Mouse (Mus musculus): ENCODE measurements around the gene Oxct1.

DNA sequence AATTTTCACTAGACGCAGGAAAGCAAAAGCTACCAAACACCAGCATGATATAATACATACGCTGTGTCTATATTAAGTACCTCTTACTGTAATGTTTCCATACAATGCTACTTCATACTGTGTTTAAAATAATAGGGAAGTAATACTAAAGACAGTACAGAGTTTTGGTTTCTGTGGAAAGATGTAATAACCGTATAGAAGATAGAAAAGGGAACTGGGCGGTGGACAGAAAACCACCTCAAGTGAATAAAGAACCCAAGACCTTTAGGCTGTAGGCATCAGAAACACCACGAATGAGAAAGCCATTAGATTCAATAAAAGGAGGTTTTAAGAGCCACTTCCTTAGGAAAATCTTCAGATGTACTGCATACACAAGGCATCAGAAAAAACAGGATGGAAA lies 43.5 kb upstream of the Oxct1 start:
- TF ChIP-seq POLR2A (IDR thresholded peaks at IDR 0.05; ENCODE audit: control insufficient read depth, low read depth, low read length) (no peak), CTCF (IDR thresholded peaks at IDR 0.05; ENCODE audit: control insufficient read depth, insufficient read depth, insufficient replicate concordance, low read depth, low read length) (no peak)

Measured in testis, adult 2 months (tissue).